Mouse (Mus musculus): ENCODE measurements around the gene Rab13. TPM values are rescaled to one million over a fixed set of nuclear protein-coding genes. Genes with fewer than 3 reads are reported as not detected.

Gene Rab13
- polyA plus RNA-seq, 1 experiment = 2.0 TPM

- H3K4me1 ChIP-seq (ENCODE audit: control insufficient read depth, insufficient read depth, insufficient read length, low read length) = peaks cover 11% of the 10 kb centered on the region; the same call in 1 of the 2 replicates
- no peaks in the 10 kb centered on the region for H3K27me3 ChIP-seq (ENCODE audit: control insufficient read depth, insufficient read depth, low read length)
- peak within 1 kb of the TSS; percentile 84 for H3K4me3 ChIP-seq (ENCODE audit: low read depth, low read length)
- H3K27ac ChIP-seq (ENCODE audit: insufficient read depth, low read depth, low read length) = peak within 1 kb of the TSS; percentile 82
- H3K36me3 ChIP-seq (ENCODE audit: control insufficient read depth, insufficient read depth, low read length) = peaks cover 23% of the 10 kb centered on the region
- TF ChIP-seq POLR2A (IDR thresholded peaks at IDR 0.05; ENCODE audit: low read depth, low read length) (peak; percentile 76), CTCF (IDR thresholded peaks at IDR 0.05; ENCODE audit: extremely low read depth, insufficient read length, insufficient replicate concordance, low read depth, low read length) (no peak)
- under 1% methylated on average over 40 of the region's 40 CpGs for WGBS
These were observed 40.3 kb downstream of the Rab13 start, which contains the start of gene Crtc2 for GRCm38 (mm10) chr3:90253653-90254418. Gene Crtc2, plus strand, starts transcription at chr3:90254163.

GRCm38 (mm10) chr3:90254419-90255193 is 41.1 kb downstream of the Rab13 start:
- H3K27me3 ChIP-seq (ENCODE audit: control insufficient read depth, insufficient read depth, low read length) = no peaks in the 10 kb centered on the region
- 1% methylated on average over 41 of the region's 41 CpGs for WGBS
- peaks cover 10% of the 10 kb centered on the region; the same call in 1 of the 2 replicates for H3K4me1 ChIP-seq (ENCODE audit: control insufficient read depth, insufficient read depth, insufficient read length, low read length)
- peaks cover 26% of the 10 kb centered on the region for H3K36me3 ChIP-seq (ENCODE audit: control insufficient read depth, insufficient read depth, low read length)
- TF ChIP-seq POLR2A (IDR thresholded peaks at IDR 0.05; ENCODE audit: low read depth, low read length) (no peak), CTCF (IDR thresholded peaks at IDR 0.05; ENCODE audit: extremely low read depth, insufficient read length, insufficient replicate concordance, low read depth, low read length) (peak; percentile 16; the same call in 1 of the 2 replicates)
- H3K27ac ChIP-seq (ENCODE audit: insufficient read depth, low read depth, low read length) = peak overlapping the region; percentile 82
- H3K4me3 ChIP-seq (ENCODE audit: low read depth, low read length) = peak overlapping the region; percentile 84

GRCm38 (mm10) chr3:90255194-90255565 is 41.7 kb downstream of the Rab13 start:
- TF ChIP-seq CTCF (IDR thresholded peaks at IDR 0.05; ENCODE audit: extremely low read depth, insufficient read length, insufficient replicate concordance, low read depth, low read length) = no peak
- no peak for TF ChIP-seq POLR2A (IDR thresholded peaks at IDR 0.05; ENCODE audit: low read depth, low read length)
- Histone ChIP-seq H3K36me3 (ENCODE audit: control insufficient read depth, insufficient read depth, low read length) (peaks cover 31% of the 10 kb centered on the region), H3K27me3 (ENCODE audit: control insufficient read depth, insufficient read depth, low read length) (no peaks in the 10 kb centered on the region), H3K4me1 (ENCODE audit: control insufficient read depth, insufficient read depth, insufficient read length, low read length) (peaks cover 10% of the 10 kb centered on the region; the same call in 1 of the 2 replicates), H3K27ac (ENCODE audit: insufficient read depth, low read depth, low read length) (no peak overlapping the region), H3K4me3 (ENCODE audit: low read depth, low read length) (peak overlapping the region; percentile 84)
- 1% methylated on average over 2 of the region's 2 CpGs for WGBS

- peaks cover 10% of the 10 kb centered on the region; the same call in 1 of the 2 replicates for H3K4me1 ChIP-seq (ENCODE audit: control insufficient read depth, insufficient read depth, insufficient read length, low read length)
- no peak overlapping the region for H3K27ac ChIP-seq (ENCODE audit: insufficient read depth, low read depth, low read length)
- H3K4me3 ChIP-seq (ENCODE audit: low read depth, low read length) = no peak overlapping the region
- H3K36me3 ChIP-seq (ENCODE audit: control insufficient read depth, insufficient read depth, low read length) = peaks cover 32% of the 10 kb centered on the region
- H3K27me3 ChIP-seq (ENCODE audit: control insufficient read depth, insufficient read depth, low read length) = no peaks in the 10 kb centered on the region
- WGBS = 90% methylated on average over 14 of the region's 14 CpGs
- TF ChIP-seq CTCF (IDR thresholded peaks at IDR 0.05; ENCODE audit: extremely low read depth, insufficient read length, insufficient replicate concordance, low read depth, low read length) (no peak), POLR2A (IDR thresholded peaks at IDR 0.05; ENCODE audit: low read depth, low read length) (no peak)
These were observed 42.4 kb downstream of the Rab13 start for GRCm38 (mm10) chr3:90255784-90256353.

GRCm38 (mm10) chr3:90256731-90257530 is 43.4 kb downstream of the Rab13 start:
- H3K4me3 ChIP-seq (ENCODE audit: low read depth, low read length) = no peak overlapping the region
- 87% methylated on average over 19 of the region's 19 CpGs for WGBS
- H3K27me3 ChIP-seq (ENCODE audit: control insufficient read depth, insufficient read depth, low read length) = no peaks in the 10 kb centered on the region
- H3K27ac ChIP-seq (ENCODE audit: insufficient read depth, low read depth, low read length) = no peak overlapping the region
- peaks cover 10% of the 10 kb centered on the region; the same call in 1 of the 2 replicates for H3K4me1 ChIP-seq (ENCODE audit: control insufficient read depth, insufficient read depth, insufficient read length, low read length)
- no peak for TF ChIP-seq CTCF (IDR thresholded peaks at IDR 0.05; ENCODE audit: extremely low read depth, insufficient read length, insufficient replicate concordance, low read depth, low read length)
- TF ChIP-seq POLR2A (IDR thresholded peaks at IDR 0.05; ENCODE audit: low read depth, low read length) = no peak
- H3K36me3 ChIP-seq (ENCODE audit: control insufficient read depth, insufficient read depth, low read length) = peaks cover 34% of the 10 kb centered on the region

- H3K27me3 ChIP-seq (ENCODE audit: control insufficient read depth, insufficient read depth, low read length) = no peaks in the 10 kb centered on the region
- H3K36me3 ChIP-seq (ENCODE audit: control insufficient read depth, insufficient read depth, low read length) = peaks cover 48% of the 10 kb centered on the region
- H3K4me3 ChIP-seq (ENCODE audit: low read depth, low read length) = no peak overlapping the region
- H3K4me1 ChIP-seq (ENCODE audit: control insufficient read depth, insufficient read depth, insufficient read length, low read length) = peaks cover 10% of the 10 kb centered on the region; the same call in 1 of the 2 replicates
- 44% methylated on average over 4 of the region's 4 CpGs for WGBS
- no peak for TF ChIP-seq POLR2A (IDR thresholded peaks at IDR 0.05; ENCODE audit: low read depth, low read length)
- TF ChIP-seq CTCF (IDR thresholded peaks at IDR 0.05; ENCODE audit: extremely low read depth, insufficient read length, insufficient replicate concordance, low read depth, low read length) = no peak
- H3K27ac ChIP-seq (ENCODE audit: insufficient read depth, low read depth, low read length) = no peak overlapping the region
These were observed 45.0 kb downstream of the Rab13 start for GRCm38 (mm10) chr3:90258521-90258920.

Data from small intestine, adult 2 months (tissue).